Mouse (Mus musculus) frontal cortex, postnatal 25 days (tissue): ENCODE measurements at regions not wholly inside any gene's neighbourhood (a gene's known extent, or its start where the extent isn't known, plus 50 kb on each side); places are given as distances from the start of the nearest gene placed in this dataset.

Source experiments
- DNase-seq, 2 experiments: peaks; one replicate each; pipeline ENCODE4 v3.0.0; 2022; ENCODE audit warnings: low spot score in 2 of 2

- no peak for DNase-seq
Measured at GRCm38 (mm10) chr10:37449894-37450293, 311.2 kb upstream of the Marcks start.

GRCm38 (mm10) chr10:37447333-37448204 lies 308.8 kb upstream of the Marcks start:
- DNase-seq = no peak

- no peak for DNase-seq
Measured at GRCm38 (mm10) chr10:37439863-37440613, 301.3 kb upstream of the Marcks start.

- DNase-seq = no peak
Measured at GRCm38 (mm10) chr10:37438312-37438711, 299.6 kb upstream of the Marcks start.

GRCm38 (mm10) chr10:37436849-37437248 lies 298.1 kb upstream of the Marcks start:
- DNase-seq = no peak

GRCm38 (mm10) chr10:37434229-37434628 lies 295.5 kb upstream of the Marcks start:
- DNase-seq = no peak

GRCm38 (mm10) chr10:37423047-37423446 lies 284.3 kb upstream of the Marcks start:
- no peak for DNase-seq

- no peak for DNase-seq
Measured at GRCm38 (mm10) chr10:37422612-37423011, 283.9 kb upstream of the Marcks start.

- DNase-seq = no peak
Measured at GRCm38 (mm10) chr10:37416321-37416720, 277.6 kb upstream of the Marcks start.

GRCm38 (mm10) chr10:37412401-37412800 lies 273.7 kb upstream of the Marcks start:
- DNase-seq = no peak

GRCm38 (mm10) chr10:37409749-37410148 lies 271.0 kb upstream of the Marcks start:
- no peak for DNase-seq

GRCm38 (mm10) chr10:37407487-37407886 lies 268.8 kb upstream of the Marcks start:
- no peak for DNase-seq

GRCm38 (mm10) chr10:37404933-37405332 lies 266.2 kb upstream of the Marcks start:
- DNase-seq = no peak

GRCm38 (mm10) chr10:37404407-37404806 lies 265.7 kb upstream of the Marcks start:
- DNase-seq = no peak

GRCm38 (mm10) chr10:37402376-37402775 lies 263.7 kb upstream of the Marcks start:
- no peak for DNase-seq

- DNase-seq = no peak
Measured at GRCm38 (mm10) chr10:37400991-37401390, 262.3 kb upstream of the Marcks start.

GRCm38 (mm10) chr10:37400379-37400778 lies 261.7 kb upstream of the Marcks start:
- DNase-seq = no peak

GRCm38 (mm10) chr10:37397271-37397991 lies 258.7 kb upstream of the Marcks start:
- DNase-seq = peak in 1 of 2 experiments; percentile 9

GRCm38 (mm10) chr10:37390011-37390410 lies 251.3 kb upstream of the Marcks start:
- DNase-seq = no peak

- DNase-seq = no peak
Measured at GRCm38 (mm10) chr10:37386216-37386615, 247.5 kb upstream of the Marcks start.

- DNase-seq = no peak
Measured at GRCm38 (mm10) chr10:37380024-37380423, 241.3 kb upstream of the Marcks start.

GRCm38 (mm10) chr10:37378002-37378702 lies 239.4 kb upstream of the Marcks start:
- no peak for DNase-seq
